Mouse (Mus musculus): ENCODE measurements around the gene Herc1.

Gene Herc1

DNA sequence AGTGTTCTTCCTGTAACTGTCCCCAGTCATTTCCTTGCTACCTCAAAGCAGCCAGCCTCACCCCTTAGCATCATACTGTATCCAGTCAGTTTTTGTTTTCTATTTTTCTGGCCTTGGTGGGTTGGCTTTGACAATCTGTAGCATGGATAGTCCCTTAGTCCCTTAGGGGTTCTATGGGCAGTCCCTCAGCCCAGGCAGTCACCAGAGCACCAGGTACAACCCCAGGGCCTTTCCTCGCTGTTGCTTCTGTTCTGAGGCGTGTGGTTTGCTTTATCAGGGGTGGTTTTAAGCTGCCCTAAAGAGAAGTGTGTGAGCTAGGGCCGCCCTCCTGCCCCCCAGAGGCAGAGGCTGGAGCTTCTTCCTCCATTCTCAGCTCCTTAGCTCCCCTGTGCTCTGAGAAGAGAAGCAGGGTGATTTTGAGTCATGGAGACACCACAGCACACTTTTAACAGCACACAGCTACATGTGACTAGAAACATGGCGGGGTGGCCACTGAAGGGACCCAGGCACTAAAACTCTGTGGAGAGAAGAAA, 153.7 kb downstream of the Herc1 start:
- DNase-seq, result no peak

DNA sequence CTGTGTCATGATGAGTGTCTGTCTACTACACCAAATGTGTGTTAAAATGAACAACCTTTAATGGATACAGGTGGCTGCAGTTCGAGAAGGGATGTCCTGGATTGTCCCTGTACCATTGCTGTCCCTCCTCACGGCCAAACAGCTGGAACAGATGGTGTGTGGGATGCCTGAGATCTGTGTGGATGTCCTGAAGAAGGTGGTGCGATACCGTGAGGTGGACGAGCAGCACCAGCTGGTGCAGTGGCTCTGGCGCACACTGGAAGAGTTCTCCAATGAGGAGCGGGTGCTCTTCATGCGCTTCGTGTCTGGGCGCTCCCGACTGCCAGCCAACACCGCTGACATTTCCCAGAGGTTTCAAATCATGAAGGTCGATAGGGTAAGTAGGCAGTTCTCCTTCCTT, 154.3 kb downstream of the Herc1 start:
- DNase-seq, result no peak

DNA sequence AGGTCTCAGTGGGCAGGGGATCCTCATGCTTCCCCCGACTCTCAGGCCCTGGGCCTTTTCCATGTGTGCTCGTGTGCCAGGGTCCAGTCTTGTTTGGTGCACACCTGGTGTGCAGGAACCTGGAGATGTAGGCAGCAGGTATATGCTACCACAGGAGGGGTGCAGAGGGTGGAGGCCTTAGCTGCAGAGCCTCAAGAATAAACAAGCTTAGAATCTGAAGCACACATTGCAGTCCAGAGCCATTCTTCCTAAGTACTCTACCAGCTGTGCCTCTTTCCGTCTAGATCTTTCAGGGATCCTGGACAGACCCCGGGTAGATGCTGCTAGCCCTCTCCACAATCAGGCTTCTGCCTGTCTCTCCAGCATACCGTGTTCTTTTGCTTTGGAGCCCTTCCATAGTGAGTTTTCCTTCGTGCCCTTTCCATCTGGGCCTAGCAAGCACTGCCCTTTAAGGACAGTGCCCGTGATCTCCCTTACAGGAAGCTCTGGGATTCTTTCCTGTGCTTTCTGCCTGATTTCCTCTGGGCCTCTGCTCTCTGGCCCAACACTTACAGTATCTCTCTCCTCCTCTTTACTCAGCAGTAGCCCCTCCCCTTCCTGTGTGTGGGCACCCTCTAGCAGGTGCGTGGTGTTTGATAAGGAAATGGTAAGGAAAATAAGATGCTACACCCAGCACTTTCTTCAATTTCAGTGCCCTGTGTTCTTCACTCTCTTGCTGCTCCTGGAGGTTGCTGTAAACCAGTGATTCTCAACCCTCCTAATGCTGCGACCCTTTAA, 155.1 kb downstream of the Herc1 start:
- DNase-seq, result no peak

DNA sequence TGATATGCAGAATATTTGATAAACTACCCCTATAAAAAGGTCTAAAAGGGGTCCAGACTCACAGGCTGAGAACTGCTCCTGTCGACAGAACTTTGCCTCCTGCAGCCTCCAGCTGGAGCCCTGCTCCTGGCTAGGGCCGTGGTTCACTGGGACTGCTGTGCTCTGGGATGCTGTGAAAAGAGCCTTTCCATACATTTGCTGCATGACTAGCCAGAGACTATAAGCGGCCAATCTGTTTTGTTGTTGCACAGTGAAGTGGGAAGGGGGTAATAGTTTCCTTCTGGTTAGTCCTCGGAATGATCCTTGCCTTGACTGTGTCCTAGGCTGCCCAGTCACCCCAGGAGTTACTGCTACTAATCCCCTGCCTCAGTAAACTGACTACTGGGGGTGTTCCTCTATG, 155.8 kb downstream of the Herc1 start:
- no peak for DNase-seq

DNA sequence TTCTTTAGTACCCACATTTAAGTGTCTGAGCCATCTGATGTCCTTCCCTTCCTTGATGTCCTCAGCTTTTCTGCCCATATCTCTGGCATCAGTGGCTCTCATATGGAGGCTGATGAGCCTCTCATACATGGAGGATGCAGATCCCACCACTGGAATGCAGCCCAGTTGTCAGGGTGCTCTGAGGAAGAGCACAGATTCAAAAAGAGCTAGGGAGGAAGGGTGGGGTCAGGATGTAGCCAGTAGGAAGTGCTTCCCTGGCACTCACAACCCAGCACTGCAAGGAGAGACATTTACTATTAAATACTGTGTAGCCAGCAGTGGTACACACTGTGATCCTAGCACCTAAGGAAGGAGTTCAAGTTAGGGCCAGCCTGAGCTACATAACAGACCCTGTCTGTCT, 156.2 kb downstream of the Herc1 start:
- DNase-seq, result no peak

DNA sequence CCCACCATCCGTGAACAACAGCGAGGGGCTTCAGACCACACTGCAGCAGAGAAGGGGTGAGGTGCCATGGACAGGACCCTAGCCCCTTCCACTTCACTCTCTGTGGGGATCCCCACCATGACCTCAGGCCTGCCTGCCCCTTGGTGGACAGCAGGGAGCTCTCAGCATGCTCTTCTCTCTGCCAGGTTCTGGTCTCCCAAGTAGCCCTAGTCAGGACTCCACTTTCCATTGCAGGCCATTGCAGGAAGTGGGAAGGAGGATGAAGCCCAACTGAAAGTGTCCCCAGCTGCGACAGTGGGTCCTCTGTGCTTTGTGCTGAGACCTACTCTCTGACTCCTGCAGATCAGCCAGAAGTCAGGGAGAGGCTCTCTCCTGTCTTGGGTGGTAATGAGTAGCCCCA, 157.4 kb downstream of the Herc1 start:
- DNase-seq, result peak; percentile 52

DNA sequence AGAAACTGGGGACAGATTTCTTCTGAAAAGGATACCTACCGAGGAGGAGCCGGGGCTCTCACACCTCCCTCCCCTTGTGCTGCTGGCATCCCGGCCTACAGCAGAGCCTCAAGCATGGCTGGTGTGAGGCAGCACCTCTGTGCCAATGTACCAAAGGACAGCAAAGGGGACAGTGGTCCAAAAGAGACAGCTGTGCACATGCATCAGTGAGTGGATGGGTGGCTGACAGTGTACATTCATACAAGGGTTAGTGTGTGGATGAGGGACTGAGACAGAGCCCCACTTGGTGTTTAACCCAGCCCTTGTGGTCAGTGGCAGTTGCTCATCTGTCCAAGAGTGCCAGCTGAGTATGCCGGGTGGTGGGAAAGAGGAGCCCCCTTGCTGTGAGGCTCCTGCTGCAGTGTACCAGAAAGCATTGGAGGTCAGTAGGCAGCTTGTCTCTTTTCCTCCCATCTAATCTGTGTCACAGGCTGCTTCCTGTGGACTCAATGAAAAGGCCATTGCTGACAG, 158.7 kb downstream of the Herc1 start:
- DNase-seq, result peak; percentile 49

DNA sequence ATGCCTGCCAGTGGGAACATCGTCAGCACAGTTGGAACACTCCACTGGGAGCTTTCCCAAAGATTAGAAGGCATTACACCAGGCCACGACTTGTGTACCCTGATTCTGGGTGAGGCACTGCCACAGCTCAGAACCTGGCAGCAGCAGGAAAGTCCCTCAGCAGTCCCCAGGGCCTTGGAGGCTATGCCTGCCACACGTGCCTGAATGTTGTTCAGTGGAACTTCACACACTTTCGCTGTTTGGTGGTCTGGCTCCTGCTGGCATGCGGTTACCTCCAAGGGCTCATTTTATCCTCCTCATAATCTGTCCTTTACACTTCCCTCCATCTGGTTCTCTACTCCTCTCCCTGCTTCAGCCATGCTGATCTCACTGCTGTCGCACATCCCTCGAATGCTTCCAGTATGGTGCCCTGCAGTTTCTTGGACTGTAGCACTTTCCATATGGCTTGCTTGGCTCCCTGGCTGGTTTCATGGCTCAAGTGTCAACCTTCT, 160.1 kb downstream of the Herc1 start:
- DNase-seq, result peak; percentile 84

DNA sequence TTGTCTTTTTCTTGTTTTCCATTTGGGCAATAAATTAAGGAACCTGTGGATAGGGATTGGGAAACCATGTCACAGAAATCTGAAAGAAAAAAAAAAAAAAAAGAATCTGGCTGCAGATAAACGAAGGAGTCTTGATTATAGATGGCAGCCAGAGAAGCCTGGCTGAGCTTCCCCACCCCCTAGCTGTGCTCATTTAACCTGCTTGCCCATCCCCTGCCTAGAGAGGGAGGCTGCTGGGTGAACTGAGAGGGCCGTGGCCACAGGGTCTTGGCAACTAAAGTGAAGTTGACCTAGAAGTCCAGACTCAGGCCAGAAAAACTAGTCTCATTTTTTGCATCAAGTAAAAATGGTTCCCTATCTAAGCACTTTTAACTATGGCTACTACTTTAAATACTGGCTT, 160.7 kb downstream of the Herc1 start:
- DNase-seq, result peak; percentile 75

DNA sequence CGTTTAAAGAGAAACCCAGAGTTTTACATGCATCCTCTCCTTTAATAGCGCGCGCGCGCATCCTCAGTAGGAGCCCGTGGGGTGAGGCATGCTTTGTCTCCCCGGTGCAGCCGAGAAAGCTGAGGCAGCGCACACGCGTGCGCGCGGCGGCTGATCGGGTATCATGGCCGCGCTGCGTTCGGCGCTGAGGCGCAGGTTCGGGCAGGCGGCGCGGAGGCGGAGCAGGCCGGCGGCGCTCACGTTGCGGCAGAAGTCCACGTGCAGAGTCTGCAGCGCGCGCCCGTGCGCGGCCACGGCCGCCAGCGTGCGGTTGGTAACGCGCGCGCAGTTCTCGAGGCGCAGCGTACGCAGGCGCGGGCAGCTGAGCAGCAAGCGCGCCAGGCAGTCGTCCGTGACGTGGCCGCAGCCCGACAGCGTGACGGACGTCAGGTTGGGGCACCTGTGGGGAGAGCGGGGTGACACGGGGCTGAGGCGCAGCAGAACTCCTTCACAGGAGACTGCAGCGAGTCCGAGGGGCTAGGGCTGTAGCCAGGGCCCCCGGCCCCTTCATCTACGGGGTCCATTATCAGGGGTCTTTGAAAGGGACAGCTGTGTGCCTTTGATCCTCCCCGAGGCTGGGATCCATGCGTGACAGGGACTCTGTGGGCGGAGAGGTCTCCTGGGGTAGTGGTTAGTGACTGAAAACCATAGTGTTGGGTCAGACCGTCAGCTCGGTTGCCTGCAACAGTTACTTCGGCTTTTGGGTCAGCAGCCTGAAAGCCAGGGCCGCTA, 161.5 kb downstream of the Herc1 start:
- DNase-seq, result peak; percentile 98

DNA sequence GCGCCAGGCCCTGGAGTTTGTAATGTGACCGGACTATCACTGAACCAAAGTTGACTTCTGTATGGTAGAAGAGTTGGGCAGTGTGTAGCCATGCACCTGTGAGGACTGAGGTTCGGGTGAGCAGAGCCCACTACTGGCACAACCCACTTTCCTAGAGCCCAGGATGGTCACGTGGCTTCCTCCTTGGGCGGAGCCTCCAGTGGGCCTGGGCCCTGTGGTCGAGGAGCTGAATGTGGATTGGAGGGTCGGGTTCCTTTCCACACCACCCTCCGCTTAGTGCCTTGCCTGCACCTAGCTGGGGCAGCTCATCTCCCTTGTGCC, 162.1 kb downstream of the Herc1 start:
- DNase-seq, result peak; percentile 89

DNA sequence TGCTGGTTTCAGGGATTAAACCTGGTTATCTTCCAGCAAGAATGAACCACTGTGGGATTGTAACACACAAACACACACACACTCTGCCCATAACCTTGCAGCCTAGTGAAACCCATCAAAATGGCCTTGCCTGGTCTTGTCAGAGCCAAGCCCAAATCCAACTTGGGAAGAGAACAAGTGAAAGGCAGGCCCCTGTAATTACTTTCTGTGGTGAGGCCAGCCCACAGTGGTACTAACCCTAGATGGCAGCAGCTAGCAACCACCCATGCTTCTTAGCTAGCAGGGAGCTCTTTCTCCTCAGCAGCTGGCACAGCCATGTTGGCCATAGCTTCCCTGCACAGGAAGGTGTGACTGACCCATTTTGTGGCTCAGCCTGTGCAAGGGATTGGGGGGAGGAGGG, 162.9 kb downstream of the Herc1 start:
- peak; percentile 60 for DNase-seq

DNA sequence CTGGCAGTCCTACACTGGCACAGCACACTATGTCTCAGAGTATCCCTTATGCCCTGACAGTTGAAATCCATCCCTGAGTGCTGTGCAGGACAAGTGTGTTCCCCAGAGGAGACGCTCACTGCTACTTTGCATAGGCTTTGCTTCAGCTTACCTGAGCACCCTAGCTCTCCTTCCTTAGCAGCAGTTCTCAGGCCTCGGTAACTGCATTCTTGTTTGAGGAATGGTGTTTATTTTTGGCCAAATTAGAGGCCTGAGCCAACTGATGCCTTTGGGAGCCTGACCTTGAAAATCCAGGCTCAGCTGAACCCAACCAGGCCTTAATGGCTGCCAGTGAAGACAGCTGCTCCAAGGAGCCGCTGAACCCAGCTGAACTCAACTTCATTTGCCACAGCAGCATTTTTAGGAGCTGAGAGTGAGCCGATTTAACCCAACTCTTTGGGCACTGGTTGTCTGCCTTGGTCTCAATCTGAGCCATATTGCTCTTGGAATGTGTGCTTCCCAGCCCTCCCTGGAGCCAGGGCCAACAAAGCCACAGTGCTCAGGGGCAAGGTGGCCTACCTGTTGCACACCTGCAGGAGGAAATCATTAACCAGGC, 163.5 kb downstream of the Herc1 start:
- peak; percentile 43 for DNase-seq

DNA sequence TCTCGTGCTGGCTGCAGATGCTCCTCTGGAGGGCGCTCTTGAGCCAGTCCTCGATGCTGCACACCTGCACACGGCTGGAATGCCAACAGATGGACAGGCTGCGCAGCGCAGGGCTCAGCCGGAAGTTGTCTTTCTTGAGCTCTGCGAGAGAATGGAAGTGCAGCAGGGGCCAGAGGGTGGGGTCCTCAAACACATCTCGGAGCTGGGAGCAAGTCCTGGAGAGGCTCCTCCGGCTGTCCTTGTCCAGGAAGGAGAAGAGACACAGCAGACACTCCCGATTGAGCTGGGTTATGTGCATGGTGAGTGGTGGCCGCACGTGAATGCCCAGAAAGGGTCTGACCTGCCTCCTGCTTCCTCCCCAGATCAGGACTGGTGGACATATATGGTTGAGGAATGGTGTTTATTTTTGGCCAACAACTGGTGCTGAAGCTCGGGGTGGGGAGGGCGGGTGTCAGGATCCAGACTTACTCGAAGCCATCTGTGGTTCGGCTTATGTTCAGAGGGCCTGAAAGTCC, 164.1 kb downstream of the Herc1 start, which contains the start of gene Fbxl22:
Gene Fbxl22 (minus strand): TSS at position 338 of the 515 bp plus-strand sequence.
- DNase-seq, result peak; percentile 83

DNA sequence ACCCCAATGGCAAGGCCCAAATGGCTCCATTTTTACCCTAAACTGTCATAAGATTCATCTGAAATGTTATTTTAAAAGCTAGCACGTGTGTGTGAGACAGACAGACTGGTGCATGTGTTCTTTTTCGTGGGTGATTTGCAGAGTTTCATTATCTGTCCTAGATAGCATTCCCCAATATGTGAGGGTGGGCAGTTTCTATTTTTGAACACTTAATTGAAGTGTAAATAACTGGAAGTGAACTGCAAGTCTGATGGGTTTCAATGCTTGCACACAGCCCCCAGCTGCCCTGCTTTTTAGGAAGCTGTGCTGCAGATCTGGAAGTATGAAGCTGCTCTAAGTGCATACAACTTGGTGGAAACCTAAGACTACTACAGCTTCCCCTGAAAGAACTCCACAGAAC, 164.9 kb downstream of the Herc1 start:
- DNase-seq, result no peak

DNA sequence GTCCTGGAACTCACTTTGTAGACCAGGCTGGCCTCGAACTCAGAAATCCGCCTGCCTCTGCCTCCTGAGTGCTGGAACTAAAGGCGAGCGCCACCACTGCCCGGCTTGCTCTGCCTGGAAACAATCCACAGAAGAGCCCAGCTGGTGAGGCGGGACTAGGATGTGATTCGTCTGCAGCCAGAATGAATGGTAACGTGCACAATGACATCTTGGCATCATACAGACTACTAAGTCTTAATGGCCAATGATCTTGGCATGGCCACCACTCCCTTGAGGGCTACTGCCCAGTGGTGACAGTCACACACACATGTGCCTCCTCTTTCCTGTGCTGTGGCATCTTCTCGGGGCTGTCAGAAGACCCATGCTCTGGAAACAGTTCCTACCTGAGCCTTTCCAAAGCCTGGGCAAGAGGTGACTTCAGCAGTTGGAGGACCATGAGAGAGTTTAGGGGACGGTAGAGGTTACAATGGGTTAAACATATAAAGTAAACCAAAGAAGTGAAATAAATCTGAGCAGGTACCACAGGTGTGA, 165.5 kb downstream of the Herc1 start:
- DNase-seq, result peak; percentile 53

DNA sequence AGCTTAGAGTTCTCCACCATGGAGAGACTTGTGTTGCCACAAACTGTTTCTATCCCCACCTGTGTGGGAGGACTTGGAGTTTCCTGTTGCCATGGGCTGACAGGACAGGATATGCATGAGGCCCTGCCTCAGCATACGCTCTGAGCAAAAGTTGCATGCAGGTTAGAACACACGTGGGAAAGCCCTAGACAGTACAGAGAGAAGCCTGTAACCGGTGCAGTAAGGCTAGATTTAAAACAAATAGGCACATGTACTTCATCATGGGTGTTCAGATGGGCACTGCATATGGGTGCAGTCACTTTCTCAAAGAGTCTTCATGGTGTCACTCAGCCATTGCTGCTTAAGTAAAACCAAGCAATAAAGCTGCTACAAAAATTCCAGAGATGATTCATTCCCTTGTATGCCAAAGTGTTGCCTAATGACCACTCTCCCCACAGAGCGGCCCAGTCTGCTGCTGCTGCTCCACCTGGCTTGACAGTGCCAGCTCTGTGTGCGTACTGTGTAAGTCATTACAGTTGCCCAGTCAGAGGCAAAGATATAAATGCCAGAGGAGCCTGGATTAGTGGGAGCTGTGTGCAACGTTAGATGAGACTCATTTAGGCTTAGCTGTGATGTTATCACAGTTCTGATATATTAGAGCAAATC, 166.2 kb downstream of the Herc1 start:
- DNase-seq, result peak; percentile 76

DNA sequence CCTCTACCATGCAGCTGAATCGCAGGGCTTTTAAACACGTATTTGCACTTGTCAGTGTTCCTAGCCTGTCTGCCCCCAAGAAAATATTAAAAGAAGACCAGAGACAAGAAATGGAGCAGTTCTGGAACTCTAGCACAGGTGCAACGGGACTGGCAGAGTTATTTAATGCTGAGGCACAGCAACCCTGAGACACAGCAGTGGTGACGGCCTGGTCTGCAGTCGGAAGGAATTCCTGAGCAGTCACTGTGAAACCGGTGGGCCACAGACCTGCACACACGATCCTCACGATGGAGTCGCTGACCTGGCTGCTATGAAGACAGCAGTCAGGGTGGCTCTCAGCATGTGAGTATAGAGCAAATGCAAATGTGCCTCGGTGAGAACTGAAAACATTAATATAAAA, 167.5 kb downstream of the Herc1 start:
- DNase-seq, result no peak

DNA sequence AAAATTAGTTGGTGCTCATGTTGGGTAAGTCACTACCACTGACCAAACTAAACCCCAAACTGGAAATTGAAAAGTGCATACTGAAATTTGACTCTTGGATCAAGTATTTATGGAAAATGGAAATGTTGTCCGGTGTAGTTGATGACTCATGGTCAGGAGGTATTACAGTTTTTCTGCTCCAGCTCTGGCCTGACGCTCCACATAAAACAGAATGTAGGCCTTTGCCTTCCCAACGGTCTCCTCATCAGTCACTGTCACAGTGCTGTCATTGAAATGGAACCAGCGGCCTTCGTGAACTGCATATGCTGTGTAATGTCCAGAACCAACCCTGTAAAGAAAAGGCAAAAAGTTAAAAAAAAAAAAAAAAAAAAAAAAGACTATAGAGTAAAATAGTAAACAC, 168.0 kb downstream of the Herc1 start:
- no peak for DNase-seq

DNA sequence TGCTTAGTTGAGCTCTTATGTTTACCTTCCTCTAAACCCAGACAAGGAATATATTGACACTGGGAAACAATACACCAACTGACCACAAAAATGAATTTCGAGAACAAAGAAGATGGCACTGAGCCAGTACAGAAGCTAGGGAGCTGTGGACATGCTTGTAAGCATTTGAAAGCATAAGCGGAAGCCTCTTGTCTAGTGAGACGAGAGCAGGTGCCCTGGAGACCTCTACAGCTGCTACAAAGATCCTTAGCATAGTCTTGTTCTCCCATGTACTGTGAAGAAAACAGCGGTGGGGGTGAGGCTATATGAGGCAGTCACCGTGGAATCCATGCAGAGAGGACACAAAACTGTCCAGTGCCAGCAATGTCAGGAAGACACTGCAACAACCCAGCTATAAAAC, 168.7 kb downstream of the Herc1 start:
- no peak for DNase-seq

DNA sequence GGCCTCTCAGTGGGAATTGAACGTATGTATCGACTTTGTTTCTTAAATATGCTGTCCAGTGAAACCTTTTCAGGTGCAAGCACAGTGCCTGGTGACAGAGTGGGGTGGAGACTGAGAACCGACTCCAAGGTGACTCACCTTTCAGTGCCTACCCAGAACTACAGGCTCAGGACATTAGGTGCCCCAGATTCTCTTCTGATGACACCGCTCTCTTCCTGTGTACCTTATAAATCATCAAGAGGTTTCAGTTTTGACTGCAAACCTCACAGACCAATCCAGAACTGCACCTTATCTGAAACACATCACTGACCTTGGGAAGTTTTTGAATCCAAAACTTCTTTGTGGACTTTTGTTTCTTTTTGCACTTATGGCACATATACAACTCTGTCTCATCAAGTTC, 170.0 kb downstream of the Herc1 start:
- DNase-seq, result no peak

DNA sequence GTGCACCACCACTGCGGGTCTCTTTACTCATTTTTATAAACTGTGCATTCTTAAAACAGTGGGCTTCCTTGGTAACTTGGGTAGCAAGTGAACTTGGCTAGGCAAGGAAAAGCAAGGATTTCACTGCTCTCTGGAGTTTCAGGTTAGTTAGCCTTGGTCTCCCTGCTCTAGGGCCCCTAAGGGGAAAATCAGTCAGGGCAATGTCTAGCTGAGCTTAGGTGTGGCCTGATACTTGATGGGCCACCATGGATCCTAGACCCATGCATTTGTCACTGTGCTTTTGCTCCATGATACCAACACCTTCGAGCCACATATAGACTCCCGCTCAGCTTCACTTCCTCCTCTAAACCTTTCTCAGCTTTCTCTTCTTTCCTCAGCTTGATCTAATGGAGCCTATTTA, 171.3 kb downstream of the Herc1 start:
- no peak for DNase-seq

Measured in cerebellum, adult 9-11 months (tissue).